Mouse (Mus musculus) B cell, adult 67 days (primary cell): ENCODE results near the gene Serpinb6a. TPM values are rescaled to one million over a fixed set of nuclear protein-coding genes. Genes with fewer than 3 reads are reported as not detected.

ENCODE experiments used
- total RNA-seq, 2 experiments: library from RNA; stranded (reverse); gene quantifications; 4 replicates each; pipeline ENCODE4 v1.2.4; 2023

The Serpinb6a gene
- 10 to 100 TPM in 1 of 2 experiments, 1 to 10 TPM in 1; 8.0 to 19.1 TPM for total RNA-seq

DNA sequence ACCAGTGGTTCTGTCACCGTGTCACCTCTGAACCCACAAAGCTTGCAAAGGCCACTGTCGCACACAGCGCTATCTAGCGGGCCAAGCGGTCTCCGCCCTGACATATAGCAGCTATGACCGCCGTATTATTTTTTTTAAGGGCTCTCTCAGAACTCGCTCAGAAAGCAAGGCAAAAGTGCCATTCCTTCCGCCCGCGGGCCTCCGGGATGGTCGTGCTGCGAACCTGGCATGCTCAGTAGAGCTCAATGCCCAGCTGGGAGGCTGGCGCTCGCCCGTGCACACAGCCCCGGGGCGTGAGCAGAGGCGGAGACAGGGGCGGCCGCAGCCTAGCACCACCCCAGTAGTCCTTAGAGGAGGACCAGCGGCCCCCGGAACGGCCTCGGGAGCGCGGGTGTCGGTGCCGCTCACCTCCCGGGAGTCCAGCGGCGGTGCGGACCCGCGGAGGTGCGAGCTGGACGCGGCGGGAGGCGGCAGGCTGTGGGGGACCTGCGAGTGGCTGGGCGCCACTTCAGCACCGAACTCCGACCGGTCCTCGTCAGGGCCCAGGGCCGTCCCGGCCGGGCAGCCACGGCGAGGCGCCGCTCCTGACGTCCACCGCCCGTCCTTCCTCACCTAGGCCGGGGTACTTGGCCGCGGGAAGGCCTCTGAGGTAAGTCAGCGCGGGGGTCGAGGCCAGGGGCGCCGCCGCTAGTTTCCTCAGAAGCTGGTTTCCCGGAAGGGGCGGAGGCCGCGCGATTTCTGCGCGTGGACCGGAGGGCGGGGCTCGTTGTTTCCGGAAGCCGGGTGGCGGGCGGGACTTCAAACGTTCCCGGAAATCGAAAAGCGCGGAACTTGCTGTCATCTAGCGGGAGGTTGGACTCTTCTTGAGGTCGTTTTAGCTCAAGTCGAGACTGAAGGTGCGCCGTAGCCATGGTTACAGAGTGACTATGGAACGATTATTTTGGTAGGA, at the start of gene Serpinb6a, which contains the start of gene Ripk1:
Serpinb6a (minus strand) TSS at position 737 of the 949 bp plus-strand sequence.
Ripk1 (plus strand) TSS at position 306 of the 949 bp plus-strand sequence.

DNA sequence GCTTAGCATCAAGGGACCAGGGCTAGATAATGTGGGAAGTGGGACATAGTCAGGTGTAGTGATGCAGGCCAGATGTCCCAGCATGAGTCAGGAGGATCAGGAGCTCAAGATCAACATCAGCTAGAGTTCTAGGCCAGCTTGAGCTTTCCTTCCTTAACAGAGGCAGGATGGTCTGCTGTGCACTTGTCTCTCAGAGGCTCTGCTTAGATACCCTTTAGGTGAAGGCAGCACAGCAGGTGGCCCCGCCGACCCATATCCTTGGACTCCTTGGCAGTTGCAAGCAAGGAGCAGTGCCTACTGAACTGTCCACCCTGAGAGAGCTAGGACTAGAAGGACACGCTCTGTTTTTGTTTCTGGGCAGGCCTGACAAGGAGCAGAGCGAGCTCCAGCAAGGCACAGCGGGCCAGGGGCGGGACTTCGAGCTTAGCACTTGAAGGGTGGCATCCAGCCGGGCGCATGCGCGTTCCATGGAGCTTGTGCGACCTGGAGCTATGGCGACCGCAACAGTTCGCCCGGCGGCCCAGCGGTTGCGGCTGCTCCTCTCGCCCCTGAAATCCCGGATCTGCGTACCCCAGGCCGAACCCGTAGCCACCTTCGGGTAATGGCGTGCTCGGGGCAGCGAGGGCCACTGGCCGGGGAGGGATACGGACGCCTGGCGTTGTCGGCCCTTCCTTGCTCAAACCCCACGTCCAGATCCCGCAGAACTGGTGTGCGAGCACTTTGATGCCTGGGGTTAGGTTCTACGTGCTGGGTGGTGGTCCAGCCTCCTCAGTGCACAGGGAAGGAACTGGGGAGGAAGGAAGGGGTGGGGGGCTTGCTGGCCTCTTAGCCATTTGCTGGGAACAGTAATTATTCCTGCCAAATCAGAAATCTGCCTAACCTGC, 34.8 kb upstream of the Serpinb6a start, which contains the start of gene Bphl:
Bphl (plus strand) TSS at position 426 of the 884 bp plus-strand sequence.

DNA sequence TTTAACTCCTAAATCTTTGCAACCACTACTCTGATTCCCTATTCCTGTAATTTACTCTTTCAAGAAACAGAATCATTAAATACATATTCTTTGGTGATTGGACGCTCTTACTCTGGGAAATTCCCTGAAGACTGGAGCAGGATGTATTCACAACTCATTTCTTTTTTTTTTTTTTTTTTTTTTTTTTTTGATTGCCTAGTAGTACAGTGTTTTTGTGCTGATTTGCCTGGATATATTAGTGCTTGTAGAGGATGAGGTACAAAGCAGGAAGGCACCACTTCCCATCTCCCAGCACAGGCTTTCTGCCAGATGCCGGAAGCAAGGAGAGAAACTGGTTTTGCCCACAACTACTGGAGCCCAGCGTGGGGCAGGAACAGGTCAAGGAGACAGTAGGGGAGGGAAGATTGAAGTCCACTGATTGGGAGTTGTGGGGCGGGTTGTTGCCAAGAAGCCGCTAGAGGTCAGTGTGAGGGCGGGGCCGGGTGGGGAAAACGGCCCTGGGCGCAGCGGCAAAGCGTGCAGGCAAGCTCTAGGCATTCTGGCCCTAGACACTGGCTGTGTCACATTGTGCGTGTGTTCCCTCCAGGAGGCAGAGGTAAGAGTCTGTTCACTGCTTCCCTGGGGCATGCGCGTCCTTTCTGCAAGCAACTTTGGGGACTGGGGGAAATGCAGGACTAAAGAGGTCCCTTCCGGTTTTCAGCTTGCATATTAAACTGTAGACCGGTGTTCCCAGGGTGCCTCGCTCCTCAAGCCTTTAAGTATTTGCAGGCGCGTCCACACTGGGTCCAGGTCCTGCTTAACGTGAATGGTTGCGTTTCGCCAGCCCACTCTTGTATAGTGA, 38.2 kb downstream of the Serpinb6a start, which contains the start of gene Nqo2:
Nqo2 (plus strand) TSS at position 482 of the 841 bp plus-strand sequence.

DNA sequence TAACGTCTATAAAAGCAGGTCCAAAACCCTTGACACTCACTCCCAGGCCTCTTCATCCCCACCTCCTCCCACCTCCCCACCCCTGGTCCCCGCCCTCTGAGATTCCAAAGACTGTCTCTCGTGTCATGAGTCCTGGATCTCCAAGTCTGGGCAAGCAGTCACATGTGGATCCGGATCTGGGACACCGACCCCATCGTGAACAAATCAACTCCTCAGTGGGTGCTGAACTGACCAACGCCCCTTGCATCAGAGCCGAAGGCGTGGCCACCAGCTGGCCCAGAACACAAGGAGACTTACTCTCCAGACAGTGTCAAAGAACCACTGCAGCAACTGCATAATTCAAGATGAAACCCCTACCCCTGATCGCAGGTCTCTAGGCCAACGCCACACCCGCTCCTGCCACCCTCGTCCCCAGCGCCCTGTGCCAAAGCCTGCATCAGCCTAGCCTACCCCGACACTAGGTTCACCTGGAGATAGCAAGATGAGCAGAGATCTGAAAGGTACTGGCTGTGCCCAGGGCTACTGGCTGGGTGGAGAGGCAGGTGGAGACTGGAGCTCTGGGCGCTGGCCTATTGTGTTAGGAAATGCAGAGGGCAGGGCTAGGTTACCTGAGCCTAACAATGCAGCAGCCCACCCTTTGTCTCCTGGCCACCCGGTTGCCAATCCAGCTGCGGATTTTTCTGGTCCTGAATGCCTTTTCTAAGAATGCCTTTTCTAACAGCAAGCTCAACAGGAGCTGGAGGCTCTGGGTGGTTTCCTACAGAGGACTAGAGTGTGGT, 97.2 kb downstream of the Serpinb6a start, which contains the start of gene Serpinb6c:
Serpinb6c (minus strand) TSS at position 533 of the 779 bp plus-strand sequence.

Other genes starting within 250 kb of the Serpinb6a start
- gene Serpinb6e, start 159.4 kb downstream of the Serpinb6a start, total RNA-seq, result not detected
- gene Serpinb6c, start 97.1 kb downstream of the Serpinb6a start, total RNA-seq, result not detected
- gene Nqo2, start 38.1 kb downstream of the Serpinb6a start, total RNA-seq, result 1 to 10 TPM; 3.4 to 3.9 TPM
- 10 to 100 TPM; 43.2 to 51.2 TPM for gene Ripk1, start 431 bp downstream of the Serpinb6a start, total RNA-seq
- 10 to 100 TPM; 10.9 to 11.8 TPM for gene Bphl, start 34.8 kb upstream of the Serpinb6a start, total RNA-seq
- gene Tubb2a, start 75.2 kb upstream of the Serpinb6a start, total RNA-seq, result 10 to 100 TPM in 1 of 2 experiments, 1 to 10 TPM in 1; 7.2 to 10.1 TPM
- 1 to 10 TPM; 2.9 to 5.0 TPM for gene Tubb2b, start 127.7 kb upstream of the Serpinb6a start, total RNA-seq
- gene Psmg4, start 160.2 kb upstream of the Serpinb6a start, total RNA-seq, result 10 to 100 TPM; 41.5 to 42.5 TPM